Mouse (Mus musculus): Measurements from ENCODE around the gene Ppm1l. TPM values are rescaled to one million over a fixed set of nuclear protein-coding genes. Genes with fewer than 3 reads are reported as not detected.

The Ppm1l gene
- polyA plus RNA-seq, 1 experiment = 0.10 TPM

GRCm38 (mm10) chr3:69454330-69454729, 137.7 kb downstream of the Ppm1l start:
- H3K4me3 ChIP-seq (replicated peaks) = no peak overlapping the region
- H3K36me3 ChIP-seq (replicated peaks; ENCODE audit: low read length) = no peaks in the 10 kb centered on the region
- no peaks in the 10 kb centered on the region for H3K9me3 ChIP-seq
- H3K27me3 ChIP-seq (replicated peaks) = no peaks in the 10 kb centered on the region
- no peaks in the 10 kb centered on the region for H3K4me1 ChIP-seq
- TF ChIP-seq GATA1 (IDR thresholded peaks at IDR 0.05; ENCODE audit: borderline replicate concordance, low read length) = no peak
- no peak for TF ChIP-seq FLI1 (IDR thresholded peaks at IDR 0.05; ENCODE audit: low read length)

- no peaks in the 10 kb centered on the region for H3K27me3 ChIP-seq (replicated peaks)
- H3K4me3 ChIP-seq (replicated peaks) = no peak overlapping the region
- no peaks in the 10 kb centered on the region for H3K4me1 ChIP-seq
- TF ChIP-seq GATA1 (IDR thresholded peaks at IDR 0.05; ENCODE audit: borderline replicate concordance, low read length) (no peak), FLI1 (IDR thresholded peaks at IDR 0.05; ENCODE audit: low read length) (no peak)
- H3K36me3 ChIP-seq (replicated peaks; ENCODE audit: low read length) = no peaks in the 10 kb centered on the region
- H3K9me3 ChIP-seq = no peaks in the 10 kb centered on the region
These were observed 139.4 kb downstream of the Ppm1l start for GRCm38 (mm10) chr3:69456071-69456470.

- no peaks in the 10 kb centered on the region for H3K4me1 ChIP-seq
- no peak for TF ChIP-seq GATA1 (IDR thresholded peaks at IDR 0.05; ENCODE audit: borderline replicate concordance, low read length)
- no peak for TF ChIP-seq FLI1 (IDR thresholded peaks at IDR 0.05; ENCODE audit: low read length)
- H3K27me3 ChIP-seq (replicated peaks) = no peaks in the 10 kb centered on the region
- no peaks in the 10 kb centered on the region for H3K9me3 ChIP-seq
- H3K4me3 ChIP-seq (replicated peaks) = no peak overlapping the region
- H3K36me3 ChIP-seq (replicated peaks; ENCODE audit: low read length) = no peaks in the 10 kb centered on the region
These were observed 142.1 kb downstream of the Ppm1l start for GRCm38 (mm10) chr3:69458756-69459155.

GRCm38 (mm10) chr3:69461956-69462355, 145.3 kb downstream of the Ppm1l start:
- H3K9me3 ChIP-seq = no peaks in the 10 kb centered on the region
- H3K27me3 ChIP-seq (replicated peaks) = peaks cover 1% of the 10 kb centered on the region
- no peak overlapping the region for H3K4me3 ChIP-seq (replicated peaks)
- H3K36me3 ChIP-seq (replicated peaks; ENCODE audit: low read length) = no peaks in the 10 kb centered on the region
- H3K4me1 ChIP-seq = no peaks in the 10 kb centered on the region
- TF ChIP-seq FLI1 (IDR thresholded peaks at IDR 0.05; ENCODE audit: low read length) (no peak), GATA1 (IDR thresholded peaks at IDR 0.05; ENCODE audit: borderline replicate concordance, low read length) (no peak)

GRCm38 (mm10) chr3:69465751-69466150, 149.1 kb downstream of the Ppm1l start:
- Histone ChIP-seq H3K27me3 (replicated peaks) (peaks cover 9% of the 10 kb centered on the region), H3K9me3 (no peaks in the 10 kb centered on the region), H3K36me3 (replicated peaks; ENCODE audit: low read length) (no peaks in the 10 kb centered on the region), H3K4me1 (peaks cover 32% of the 10 kb centered on the region), H3K4me3 (replicated peaks) (no peak overlapping the region)
- TF ChIP-seq FLI1 (IDR thresholded peaks at IDR 0.05; ENCODE audit: low read length) (no peak), GATA1 (IDR thresholded peaks at IDR 0.05; ENCODE audit: borderline replicate concordance, low read length) (no peak)

- Histone ChIP-seq H3K27me3 (replicated peaks) (peaks cover 14% of the 10 kb centered on the region), H3K9me3 (no peaks in the 10 kb centered on the region), H3K4me1 (peaks cover 32% of the 10 kb centered on the region), H3K4me3 (replicated peaks) (no peak overlapping the region), H3K36me3 (replicated peaks; ENCODE audit: low read length) (no peaks in the 10 kb centered on the region)
- TF ChIP-seq FLI1 (IDR thresholded peaks at IDR 0.05; ENCODE audit: low read length) = no peak
- TF ChIP-seq GATA1 (IDR thresholded peaks at IDR 0.05; ENCODE audit: borderline replicate concordance, low read length) = no peak
These were observed 151.8 kb downstream of the Ppm1l start for GRCm38 (mm10) chr3:69468280-69469008.

- H3K27me3 ChIP-seq (replicated peaks) = peaks cover 14% of the 10 kb centered on the region
- H3K9me3 ChIP-seq = peaks cover 4% of the 10 kb centered on the region; the same call in 1 of the 2 replicates
- no peak for TF ChIP-seq FLI1 (IDR thresholded peaks at IDR 0.05; ENCODE audit: low read length)
- no peak for TF ChIP-seq GATA1 (IDR thresholded peaks at IDR 0.05; ENCODE audit: borderline replicate concordance, low read length)
- peaks cover 32% of the 10 kb centered on the region for H3K4me1 ChIP-seq
- peak overlapping the region; percentile 46 for H3K4me3 ChIP-seq (replicated peaks)
- H3K36me3 ChIP-seq (replicated peaks; ENCODE audit: low read length) = no peaks in the 10 kb centered on the region
These were observed 152.9 kb downstream of the Ppm1l start for GRCm38 (mm10) chr3:69469463-69470141.

GRCm38 (mm10) chr3:69470142-69470796, 153.6 kb downstream of the Ppm1l start:
- H3K9me3 ChIP-seq = peaks cover 6% of the 10 kb centered on the region; the same call in 1 of the 2 replicates
- TF ChIP-seq FLI1 (IDR thresholded peaks at IDR 0.05; ENCODE audit: low read length) (no peak), GATA1 (IDR thresholded peaks at IDR 0.05; ENCODE audit: borderline replicate concordance, low read length) (no peak)
- peaks cover 14% of the 10 kb centered on the region for H3K27me3 ChIP-seq (replicated peaks)
- H3K4me1 ChIP-seq = peaks cover 32% of the 10 kb centered on the region
- H3K36me3 ChIP-seq (replicated peaks; ENCODE audit: low read length) = no peaks in the 10 kb centered on the region
- H3K4me3 ChIP-seq (replicated peaks) = peak overlapping the region; percentile 35

- Histone ChIP-seq H3K36me3 (replicated peaks; ENCODE audit: low read length) (no peaks in the 10 kb centered on the region), H3K27me3 (replicated peaks) (peaks cover 5% of the 10 kb centered on the region), H3K4me3 (replicated peaks) (no peak overlapping the region), H3K9me3 (peaks cover 9% of the 10 kb centered on the region), H3K4me1 (no peaks in the 10 kb centered on the region)
- TF ChIP-seq GATA1 (IDR thresholded peaks at IDR 0.05; ENCODE audit: borderline replicate concordance, low read length) (no peak), FLI1 (IDR thresholded peaks at IDR 0.05; ENCODE audit: low read length) (no peak)
These were observed 159.3 kb downstream of the Ppm1l start for GRCm38 (mm10) chr3:69475850-69476450.

All from megakaryocyte, embryonic 14.5 days (primary cell).